8 mouse cellular contexts compared by ENCODE assay signal in the genomic region with DNA sequence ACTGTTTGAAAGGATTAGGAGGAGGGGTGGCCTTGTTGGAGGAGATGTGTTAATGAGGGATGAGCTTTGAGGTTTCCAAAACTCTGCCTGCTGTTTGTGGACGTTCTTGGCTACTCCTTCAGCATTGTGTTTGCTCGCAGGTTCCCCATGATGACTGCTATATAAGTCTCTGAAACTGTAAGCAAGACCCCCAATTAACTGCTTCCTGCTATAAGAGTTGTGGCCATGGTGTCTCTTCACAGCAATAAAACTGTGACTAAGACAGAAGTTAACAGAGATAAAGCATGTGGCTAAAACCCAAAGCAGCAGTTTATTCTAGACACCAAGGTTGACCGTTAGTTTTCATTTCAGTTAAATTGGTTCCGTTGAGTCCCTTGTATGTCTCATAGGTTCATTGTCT. TPM values are rescaled to one million over a fixed set of nuclear protein-coding genes. Genes with fewer than 3 reads are reported as not detected.
DNase-seq lines count a peak whose midpoint lies in the region; ATAC-seq and TF ChIP-seq lines count a peak whose summit lies in the region.

No protein-coding gene starts in this region.

- H3K4me1 ChIP-seq in heart, embryonic 16.5 days (ENCODE audit: control insufficient read depth, insufficient read depth, low read length), result peaks cover 11% of the 10 kb centered on the region
- H3K4me1 ChIP-seq in hindbrain, postnatal 0 days (ENCODE audit: insufficient read depth, low read length), result no peaks in the 10 kb centered on the region

- no peak for TF ChIP-seq CTCF in hindbrain, postnatal 0 days (IDR thresholded peaks at IDR 0.05; ENCODE audit: low read depth)

- peak overlapping the region; percentile 85 for H3K9ac ChIP-seq in heart, embryonic 16.5 days (ENCODE audit: low read length)
- no peak overlapping the region; the same call in 1 of the 2 replicates for H3K9ac ChIP-seq in hindbrain, postnatal 0 days (replicated peaks; ENCODE audit: low read length)

- H3K27me3 ChIP-seq in heart, embryonic 16.5 days (ENCODE audit: control insufficient read depth, insufficient read depth, low read length), result no peaks in the 10 kb centered on the region
- no peaks in the 10 kb centered on the region for H3K27me3 ChIP-seq in hindbrain, postnatal 0 days (ENCODE audit: insufficient read depth, low read length)

- ATAC-seq in heart, embryonic 16.5 days (replicated peaks; ENCODE audit: extremely low read depth, insufficient read depth, low FRiP score), result no peak
- ATAC-seq in hindbrain, postnatal 0 days, result no peak
- no peak for ATAC-seq in cerebellum, adult (ENCODE audit: insufficient number of reproducible peaks, low FRiP score, low TSS enrichment)

- peak overlapping the region; percentile 97 for H3K4me3 ChIP-seq in heart, embryonic 16.5 days (ENCODE audit: low read length)
- H3K4me3 ChIP-seq in hindbrain, postnatal 0 days (ENCODE audit: low read length), result peak overlapping the region; percentile 95

- H3K27ac ChIP-seq in heart, embryonic 16.5 days (ENCODE audit: low read length), result no peak overlapping the region
- H3K27ac ChIP-seq in hindbrain, postnatal 0 days, result no peak overlapping the region

- H3K9me3 ChIP-seq in heart, embryonic 16.5 days (replicated peaks; ENCODE audit: control insufficient read depth, low read length), result no peaks in the 10 kb centered on the region
- H3K9me3 ChIP-seq in hindbrain, postnatal 0 days (ENCODE audit: low read length), result no peaks in the 10 kb centered on the region

- no peak for DNase-seq in heart, postnatal 10 days
- peak; percentile 31 for DNase-seq in embryo, embryonic 10 days (ENCODE audit: low spot score)
- no peak for DNase-seq in hindbrain, postnatal 0 days (ENCODE audit: low spot score)
- peak; percentile 25 for DNase-seq in neural tube, embryonic 10.5 days (ENCODE audit: extremely low spot score, low spot score)
- no peak for DNase-seq in spleen, adult 12 weeks (ENCODE audit: low spot score)
- DNase-seq in cerebellum, postnatal 25 days, result no peak

- no peaks in the 10 kb centered on the region for H3K36me3 ChIP-seq in heart, embryonic 16.5 days (ENCODE audit: control insufficient read depth, insufficient read depth)
- no peaks in the 10 kb centered on the region for H3K36me3 ChIP-seq in hindbrain, postnatal 0 days (ENCODE audit: insufficient read depth, low read length)

- H3K4me2 ChIP-seq in heart, embryonic 16.5 days (ENCODE audit: low read depth, low read length), result peak overlapping the region; percentile 69
- peak overlapping the region; percentile 74 for H3K4me2 ChIP-seq in hindbrain, postnatal 0 days (ENCODE audit: low read depth, low read length)

- WGBS in heart, embryonic 16.5 days, result 17% methylated on average over 4 of the region's 4 CpGs
- 15% methylated on average over 4 of the region's 4 CpGs for WGBS in hindbrain, postnatal 0 days

- intact Hi-C loops in heart, postnatal 10 days (cut with DNase I), result no loop called here

RNA-seq across cellular contexts. Expression of a gene that starts 0.9 kb away (rescaled TPM):
- 34.2 and 39.5 TPM in 2 replicates for polyA plus RNA-seq in heart, embryonic 16.5 days (2015; fragmentation: Nextera tagmentation; extraction: Ambion mirVana)
- total RNA-seq in heart, postnatal 10 days (2021), result 1 to 10 TPM; 6.7 to 9.1 TPM
- 3.0 and 3.7 TPM in 2 replicates for total RNA-seq in hindbrain, postnatal 0 days (2014; rRNA removed)
- polyA plus RNA-seq in hindbrain, postnatal 0 days (2015; fragmentation: Nextera tagmentation; extraction: Ambion mirVana), result 10.0 and 14.3 TPM in 2 replicates

RNA-seq across cellular contexts. Expression of a gene that starts 13.3 kb away (rescaled TPM):
- 3.6 and 5.3 TPM in 2 replicates for polyA plus RNA-seq in heart, embryonic 16.5 days (2015; fragmentation: Nextera tagmentation; extraction: Ambion mirVana)
- 1 to 10 TPM; 5.6 TPM for total RNA-seq in heart, postnatal 10 days (2021)
- 10.4 and 11.2 TPM in 2 replicates for total RNA-seq in hindbrain, postnatal 0 days (2014; rRNA removed)
- polyA plus RNA-seq in hindbrain, postnatal 0 days (2015; fragmentation: Nextera tagmentation; extraction: Ambion mirVana), result 3.3 and 4.5 TPM in 2 replicates

RNA-seq across cellular contexts. Expression of a gene that starts 18.7 kb away (rescaled TPM):
- 18.6 and 19.6 TPM in 2 replicates for polyA plus RNA-seq in heart, embryonic 16.5 days (2015; fragmentation: Nextera tagmentation; extraction: Ambion mirVana)
- 10 to 100 TPM; 12.8 to 17.4 TPM for total RNA-seq in heart, postnatal 10 days (2021)
- 26.1 and 33.1 TPM in 2 replicates for total RNA-seq in hindbrain, postnatal 0 days (2014; rRNA removed)
- polyA plus RNA-seq in hindbrain, postnatal 0 days (2015; fragmentation: Nextera tagmentation; extraction: Ambion mirVana), result 47.7 and 47.9 TPM in 2 replicates

Comparison
In these comparisons a context has a peak if more than half of its experiments do, and no peak if none do; other contexts are left out.
1. DNase-seq: peak in embryo, embryonic 10 days (single experiment) and neural tube, embryonic 10.5 days (single experiment); none in heart, postnatal 10 days (0 of 2), hindbrain, postnatal 0 days (single experiment), spleen, adult 12 weeks (single experiment) and cerebellum, postnatal 25 days (0 of 2).